Mouse (Mus musculus) forebrain, embryonic 10.5 days (tissue): ENCODE results near the gene Gm4767. TPM values are rescaled to one million over a fixed set of nuclear protein-coding genes. Genes with fewer than 3 reads are reported as not detected.
"Not testable (repeated sequence)": the region's sequence is repeated elsewhere in the genome, so short reads cannot be mapped to it uniquely, and the experiment has no call there.

ENCODE experiments used
- DNase-seq: peaks from one replicate; pipeline ENCODE4 v3.0.0-alpha.2; 2017; ENCODE audit warnings: low spot score; ENCODE audit errors: extremely low spot score
- H3K27ac ChIP-seq: fragments of 300-500 bp; sonication (generic); 2 replicates; pipeline ENCODE4 v1.5.1; 2016; ENCODE audit warnings: mild to moderate bottlenecking
- H3K27me3 ChIP-seq: fragments of 300-500 bp; sonication (generic); 2 replicates; pipeline ENCODE4 v1.6.1; 2016; ENCODE audit warnings: mild to moderate bottlenecking; ENCODE audit not compliant: poor library complexity, severe bottlenecking
- H3K36me3 ChIP-seq: fragments of 300-500 bp; sonication (generic); replicated peaks from 2 replicates; pipeline ENCODE4 v1.6.1; 2016; ENCODE audit warnings: mild to moderate bottlenecking, moderate library complexity
- H3K4me1 ChIP-seq: fragments of 300-500 bp; sonication (generic); 2 replicates; pipeline ENCODE4 v1.6.1; 2016
- H3K4me3 ChIP-seq: fragments of 300-500 bp; sonication (generic); 2 replicates; pipeline ENCODE4 v1.5.1; 2016; ENCODE audit warnings: mild to moderate bottlenecking, moderate library complexity
- H3K9me3 ChIP-seq: fragments of 300-500 bp; sonication (generic); 2 replicates; pipeline ENCODE4 v1.6.1; 2016; ENCODE audit warnings: mild to moderate bottlenecking, moderate library complexity
- WGBS: fragments of 180-500 bp; shearing (Covaris S2); methylation state at CpG from one replicate; pipeline ENCODE4 v1.1.7; 2016; 5-methylcytosine and 5-hydroxymethylcytosine counted together
- polyA plus RNA-seq: library from polyadenylated mRNA; unstranded; fragments of >200 nt; fragmentation: Nextera tagmentation; extraction: Ambion mirVana; gene quantifications from 2 replicates; pipeline ENCODE4 v1.2.1, GENCODE M21; 2016

Gene Gm4767
- polyA plus RNA-seq: 3.1 and 3.4 TPM in 2 replicates

DNA sequence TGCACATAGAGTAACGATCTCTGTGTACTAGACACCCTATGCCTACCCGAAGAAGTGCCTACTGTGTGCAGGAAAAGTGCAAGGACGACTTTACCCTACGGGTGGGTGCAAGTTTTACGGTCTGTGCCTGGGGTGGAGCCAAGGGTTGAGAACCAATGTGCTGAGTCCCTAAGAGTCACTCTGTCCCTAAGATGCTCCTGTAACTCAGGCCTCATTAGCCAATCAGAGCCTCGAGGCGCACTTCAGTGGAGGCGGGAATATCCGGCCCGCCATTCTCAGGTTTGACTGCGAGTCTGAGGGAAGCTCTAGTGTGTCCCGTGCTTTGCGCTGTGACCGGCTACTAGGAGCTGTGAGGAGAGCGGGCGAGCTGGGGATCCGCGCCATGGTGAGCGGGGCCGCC lies at the start of gene Gm4767:
Gene Gm4767, plus strand, starts transcription at position 288 of the 400 bp plus-strand sequence.
- H3K9me3 ChIP-seq, H3K4me1 ChIP-seq, H3K4me3 ChIP-seq, H3K36me3 ChIP-seq, H3K27ac ChIP-seq, H3K27me3 ChIP-seq: not testable (repeated sequence)
- WGBS: 28% methylated on average over 17 of the region's 20 CpGs
- DNase-seq: peak; percentile 13

DNA sequence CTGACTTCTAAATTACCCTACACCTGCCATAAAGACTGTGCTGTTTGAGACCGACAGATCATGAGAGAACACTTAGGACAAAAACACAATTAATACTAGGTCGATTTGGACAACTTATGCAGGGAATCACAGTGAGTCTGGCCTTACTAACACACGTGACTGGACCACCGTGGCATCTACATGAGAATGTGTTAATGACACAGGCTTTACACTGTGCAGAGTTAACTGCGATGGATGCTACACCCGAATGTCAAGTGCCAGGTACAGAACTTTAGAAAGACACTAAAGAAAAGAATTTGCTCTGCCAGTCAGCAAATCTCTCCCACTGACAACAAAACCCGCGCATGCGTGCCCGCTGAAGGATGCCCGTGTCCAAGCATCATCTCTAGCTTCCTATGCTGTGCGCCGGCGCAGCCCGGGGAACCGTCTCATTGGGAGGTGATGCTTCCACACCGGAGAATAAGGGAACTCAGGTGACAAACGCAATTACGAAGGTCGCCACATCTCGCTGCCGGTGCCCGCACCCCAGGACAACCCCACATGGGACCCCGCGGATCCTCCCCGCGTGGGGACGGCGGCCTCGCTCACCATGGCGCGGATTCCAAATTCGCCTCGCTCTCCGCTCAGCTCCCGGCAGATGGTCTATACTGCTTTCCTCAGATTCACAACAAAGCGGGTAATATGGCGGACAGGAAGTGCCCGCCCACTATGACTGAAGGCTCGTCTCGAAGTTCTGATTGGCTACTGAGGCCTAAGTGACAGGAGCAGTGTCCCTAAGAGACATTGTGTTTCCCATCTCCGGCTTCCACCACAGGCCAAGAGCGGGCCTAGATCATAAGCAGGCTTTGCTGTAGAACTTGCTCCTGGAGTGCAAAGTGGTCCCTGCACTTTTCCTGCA lies 41.2 kb upstream of the Gm4767 start, which contains the start of gene Gm3055:
Gene Gm3055, minus strand, starts transcription at position 656 of the 898 bp plus-strand sequence.
- not testable (repeated sequence) for H3K27me3 ChIP-seq, DNase-seq, H3K27ac ChIP-seq, H3K36me3 ChIP-seq, H3K4me3 ChIP-seq, H3K4me1 ChIP-seq, H3K9me3 ChIP-seq
- no CpG with 5 or more reads among the region's 43 CpGs for WGBS

- H3K27me3 ChIP-seq, H3K36me3 ChIP-seq, DNase-seq, H3K4me1 ChIP-seq, H3K9me3 ChIP-seq, H3K27ac ChIP-seq, H3K4me3 ChIP-seq: not testable (repeated sequence)
- no CpG with 5 or more reads among the region's 3 CpGs for WGBS
Observed at GRCm38 (mm10) chr10:81771404-81771777, 40.6 kb upstream of the Gm4767 start.

DNA sequence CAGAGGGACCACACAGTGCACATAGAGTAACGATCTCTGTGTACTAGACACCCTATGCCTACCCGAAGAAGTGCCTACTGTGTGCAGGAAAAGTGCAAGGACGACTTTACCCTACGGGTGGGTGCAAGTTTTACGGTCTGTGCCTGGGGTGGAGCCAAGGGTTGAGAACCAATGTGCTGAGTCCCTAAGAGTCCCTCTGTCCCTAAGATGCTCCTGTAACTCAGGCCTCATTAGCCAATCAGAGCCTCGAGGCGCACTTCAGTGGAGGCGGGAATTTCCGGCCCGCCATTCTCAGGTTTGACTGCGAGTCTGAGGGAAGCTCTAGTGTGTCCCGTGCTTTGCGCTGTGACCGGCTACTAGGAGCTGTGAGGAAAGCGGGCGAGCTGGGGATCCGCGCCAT lies 34.2 kb downstream of the Gm4767 start:
- H3K4me1 ChIP-seq, H3K36me3 ChIP-seq, H3K27ac ChIP-seq, DNase-seq, H3K4me3 ChIP-seq, H3K27me3 ChIP-seq, H3K9me3 ChIP-seq: not testable (repeated sequence)
- no CpG with 5 or more reads among the region's 18 CpGs for WGBS

- not testable (repeated sequence) for DNase-seq, H3K27ac ChIP-seq, H3K36me3 ChIP-seq, H3K9me3 ChIP-seq, H3K27me3 ChIP-seq, H3K4me1 ChIP-seq
- 33% methylated on average over 5 of the region's 49 CpGs for WGBS
- H3K4me3 ChIP-seq: peak within 1 kb of the TSS; percentile 29; the same call in 1 of the 2 replicates
Observed at GRCm38 (mm10) chr10:81863409-81864407, 51.7 kb downstream of the Gm4767 start, which contains the start of gene Gm32687. Gene Gm32687, plus strand, starts transcription at chr10:81863934.

Other genes starting within 250 kb of the Gm4767 start
- 4.1 and 4.3 TPM in 2 replicates for gene Tle2, start 237.6 kb upstream of the Gm4767 start, polyA plus RNA-seq
- 2.8 and 3.1 TPM in 2 replicates for gene Tle6, start 211.1 kb upstream of the Gm4767 start, polyA plus RNA-seq
- gene BC025920, start 205.9 kb upstream of the Gm4767 start, polyA plus RNA-seq: 1.6 and 2.1 TPM in 2 replicates
- 52.5 and 55.1 TPM in 2 replicates for gene Sirt6, start 184.4 kb upstream of the Gm4767 start, polyA plus RNA-seq
- 4.8 and 5.8 TPM in 2 replicates for gene Ankrd24, start 183.6 kb upstream of the Gm4767 start, polyA plus RNA-seq
- gene Gm10778, start 163.1 kb upstream of the Gm4767 start, polyA plus RNA-seq: 4.5 and 6.1 TPM in 2 replicates
- 16.8 and 17.3 TPM in 2 replicates for gene Zfp433, start 107.4 kb upstream of the Gm4767 start, polyA plus RNA-seq
- gene Gm3055, start 41.0 kb upstream of the Gm4767 start, polyA plus RNA-seq: 10.2 and 11.6 TPM in 2 replicates
- gene Gm32687, start 51.7 kb downstream of the Gm4767 start, polyA plus RNA-seq: 8.7 and 10.4 TPM in 2 replicates
- gene Zfp781, start 118.3 kb downstream of the Gm4767 start, polyA plus RNA-seq: 3.0 and 3.9 TPM in 2 replicates
- gene Zfp873, start 235.9 kb downstream of the Gm4767 start, polyA plus RNA-seq: 16.2 and 17.8 TPM in 2 replicates